Mouse (Mus musculus): Measurements from ENCODE around the gene Ddx49.

Gene Ddx49

DNA sequence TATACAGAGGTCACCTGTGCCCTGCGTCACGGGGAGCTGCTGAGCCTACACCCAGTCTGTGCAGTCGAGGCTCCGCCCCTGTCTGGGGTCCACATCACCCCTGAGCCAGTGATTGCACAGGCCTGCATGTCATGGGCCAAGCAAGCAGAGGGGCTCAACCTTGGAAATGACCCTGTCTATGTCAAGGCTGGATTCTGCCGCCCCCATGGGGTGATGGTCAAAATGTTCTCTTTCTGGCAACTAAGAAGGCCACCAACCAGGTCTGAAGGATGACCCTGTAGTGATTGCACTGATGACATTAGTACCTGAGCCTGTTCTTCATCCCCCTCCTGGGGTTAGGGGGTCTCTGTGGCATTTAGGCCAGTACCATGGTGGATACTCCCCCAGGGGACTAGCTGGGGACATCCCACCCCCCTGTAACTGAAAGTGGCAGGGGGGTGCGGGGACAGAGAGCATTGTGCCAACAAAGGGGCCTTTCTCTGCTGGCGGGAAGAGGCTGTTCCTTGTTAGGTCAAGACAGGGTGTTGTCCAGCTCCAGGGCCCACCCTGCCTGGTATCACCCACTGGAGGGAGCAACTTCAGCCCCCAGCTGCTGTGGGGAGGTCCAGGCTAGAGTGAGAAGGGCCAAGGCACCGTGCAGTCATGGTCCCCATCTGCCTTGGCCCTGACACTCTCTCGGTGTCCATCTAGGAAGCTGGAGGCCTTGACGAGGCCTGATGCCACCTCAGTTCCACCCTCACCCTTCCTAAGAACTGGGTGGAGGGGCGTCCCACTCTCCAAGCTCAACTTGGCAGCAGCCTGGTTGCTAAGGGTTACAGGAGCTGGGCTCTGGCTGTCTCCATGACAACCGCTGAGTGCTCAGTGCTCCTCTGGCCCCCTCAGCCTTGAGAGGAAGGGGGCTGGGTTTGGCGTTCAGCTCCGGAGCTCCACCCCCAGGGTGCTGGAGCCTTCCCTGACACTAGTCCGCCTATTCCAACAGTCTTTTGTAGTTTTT lies 14.5 kb upstream of the Ddx49 start:
- DNase-seq (ENCODE audit: low spot score), result peak; percentile 77

DNA sequence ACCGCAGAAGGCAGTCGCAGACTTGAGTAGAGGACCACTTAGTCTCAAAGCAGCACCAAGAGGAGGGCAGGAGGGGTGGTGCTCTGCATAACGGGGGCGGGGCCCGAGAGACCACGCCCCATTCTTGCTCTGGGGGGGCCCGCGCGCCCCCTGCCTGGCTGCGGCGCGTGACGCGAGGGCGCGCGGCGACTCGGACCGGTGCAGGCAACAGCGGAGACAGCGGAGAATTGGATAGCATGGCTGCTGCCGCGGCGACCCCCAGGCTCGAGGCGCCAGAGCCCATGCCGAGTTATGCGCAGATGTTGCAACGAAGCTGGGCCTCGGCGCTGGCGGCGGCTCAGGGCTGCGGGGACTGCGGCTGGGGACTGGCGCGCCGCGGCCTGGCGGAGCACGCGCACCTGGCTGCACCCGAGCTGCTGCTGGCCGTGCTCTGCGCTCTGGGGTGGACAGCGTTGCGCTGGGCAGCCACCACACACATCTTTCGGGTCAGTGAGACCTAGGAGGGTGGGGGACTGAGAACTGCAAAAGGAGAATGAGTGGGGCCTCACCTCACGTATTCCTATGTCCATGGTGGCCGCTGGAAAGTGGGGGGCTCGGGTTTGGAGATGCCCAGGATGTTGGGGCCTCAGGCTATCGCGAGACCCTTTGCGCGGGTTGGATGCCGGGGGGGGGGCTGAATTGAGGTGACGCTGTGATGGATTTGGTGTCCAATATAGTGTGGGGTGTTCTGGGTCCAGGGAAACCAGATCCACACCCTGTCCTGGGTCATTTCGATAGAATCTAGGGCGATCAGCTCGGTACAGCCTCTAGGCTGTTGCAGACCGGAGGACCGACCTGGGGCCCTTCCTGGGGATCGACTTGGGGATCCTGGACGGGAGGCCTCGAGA lies 13.6 kb upstream of the Ddx49 start, which contains the start of gene Cers1:
Gene Cers1 (plus strand): TSS at position 152 of the 887 bp plus-strand sequence.
- DNase-seq (ENCODE audit: low spot score), result peak; percentile 82

DNA sequence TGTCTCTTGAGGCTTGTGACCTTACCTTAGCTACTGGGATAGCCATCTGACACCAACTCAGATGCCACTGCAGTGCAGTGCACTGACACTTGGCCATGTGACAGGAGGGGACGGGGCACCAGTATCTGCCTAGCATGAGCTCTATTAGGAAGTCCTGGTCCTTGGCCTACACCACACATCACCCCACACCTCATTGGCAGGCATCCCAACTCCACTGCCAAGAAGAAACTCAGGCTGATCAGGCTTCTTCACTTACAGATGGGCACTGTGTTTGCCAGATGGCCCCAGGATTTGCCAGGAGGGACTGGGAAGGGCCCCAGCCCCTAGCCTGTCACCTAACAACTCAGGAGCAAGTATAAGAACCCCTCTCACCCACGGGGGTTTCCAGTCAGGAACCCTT lies 11.1 kb upstream of the Ddx49 start:
- DNase-seq (ENCODE audit: low spot score), result no peak

DNA sequence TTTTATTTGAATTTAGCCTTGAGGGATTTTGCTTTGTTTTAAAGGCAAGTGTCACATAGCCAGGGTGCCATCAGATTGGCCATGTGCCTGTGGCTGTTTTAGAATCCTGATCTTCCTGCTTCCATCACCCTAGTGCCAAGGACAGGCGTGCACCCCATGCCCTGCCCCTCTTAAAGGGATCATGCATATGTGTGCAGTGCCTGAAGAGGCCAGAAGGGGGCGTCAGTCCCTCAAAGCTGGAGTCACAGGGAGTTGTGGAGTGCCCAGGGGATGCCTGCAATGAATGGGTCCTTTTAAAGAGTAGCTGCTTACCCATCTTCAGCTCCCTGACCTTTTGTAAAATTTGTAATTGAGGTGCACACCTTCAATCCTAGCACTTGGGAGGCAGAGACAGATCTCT lies 7.0 kb upstream of the Ddx49 start:
- peak; percentile 67 for DNase-seq (ENCODE audit: low spot score)

DNA sequence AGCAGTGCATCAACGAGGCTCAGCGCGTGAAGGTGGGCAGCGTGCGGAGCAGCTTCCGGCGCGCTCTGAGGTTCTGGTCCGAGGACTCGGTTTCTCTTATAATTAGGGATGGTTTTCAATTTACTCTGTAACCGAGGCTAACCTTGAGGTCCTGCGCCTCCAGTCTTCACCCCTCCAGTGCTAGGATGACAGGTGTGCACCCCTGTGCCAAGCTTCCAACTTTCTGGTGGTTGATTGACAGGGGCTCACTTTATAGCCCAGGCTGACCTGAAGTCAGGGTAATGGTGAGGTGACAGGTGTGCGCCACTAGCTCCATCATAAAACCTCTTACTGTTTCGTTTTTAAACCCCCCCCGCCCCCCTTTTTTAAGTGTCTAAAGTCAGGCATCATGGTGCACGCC lies 612 bp upstream of the Ddx49 start:
- DNase-seq (ENCODE audit: low spot score), result no peak

DNA sequence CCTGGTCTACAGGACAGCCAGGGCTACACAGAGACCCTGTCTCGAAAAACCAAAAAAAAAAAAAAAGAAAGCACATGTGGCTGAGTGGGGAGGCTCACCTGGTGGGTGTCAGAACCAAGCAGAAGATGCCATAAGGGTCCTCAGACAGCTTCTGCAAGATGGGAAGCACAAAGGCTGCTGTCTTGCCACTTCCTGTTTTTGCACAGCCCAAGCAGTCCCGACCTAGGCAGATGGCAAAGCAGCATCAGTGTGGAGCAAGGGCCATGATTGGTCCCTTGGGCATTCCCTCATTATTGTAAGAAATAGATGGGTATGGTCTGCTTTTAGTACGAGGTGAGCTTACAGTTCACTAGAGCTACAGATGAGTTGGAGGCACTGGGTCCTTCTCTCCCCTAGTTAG lies 1.4 kb downstream of the Ddx49 start:
- no peak for DNase-seq (ENCODE audit: low spot score)

DNA sequence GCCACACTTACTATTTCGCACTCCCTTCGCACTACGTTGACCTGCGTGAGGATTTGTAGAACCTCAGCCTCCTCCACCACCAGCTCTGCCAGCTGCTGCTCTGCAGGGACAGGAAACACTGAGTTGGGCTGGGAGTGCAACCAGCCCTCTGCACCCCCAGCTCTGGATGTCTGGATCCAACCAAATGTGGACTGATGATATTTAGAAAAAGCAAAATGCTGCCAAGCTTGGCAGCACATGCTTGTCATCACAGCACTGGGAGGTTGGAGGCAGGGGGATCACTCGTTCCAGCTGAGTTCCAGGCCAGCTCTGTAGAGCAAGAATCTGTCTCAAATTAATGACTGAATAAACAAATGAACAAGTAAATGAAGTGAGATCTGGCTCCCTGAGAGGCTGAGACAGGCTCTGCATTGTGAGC lies 8.3 kb downstream of the Ddx49 start:
- DNase-seq (ENCODE audit: low spot score), result no peak

DNA sequence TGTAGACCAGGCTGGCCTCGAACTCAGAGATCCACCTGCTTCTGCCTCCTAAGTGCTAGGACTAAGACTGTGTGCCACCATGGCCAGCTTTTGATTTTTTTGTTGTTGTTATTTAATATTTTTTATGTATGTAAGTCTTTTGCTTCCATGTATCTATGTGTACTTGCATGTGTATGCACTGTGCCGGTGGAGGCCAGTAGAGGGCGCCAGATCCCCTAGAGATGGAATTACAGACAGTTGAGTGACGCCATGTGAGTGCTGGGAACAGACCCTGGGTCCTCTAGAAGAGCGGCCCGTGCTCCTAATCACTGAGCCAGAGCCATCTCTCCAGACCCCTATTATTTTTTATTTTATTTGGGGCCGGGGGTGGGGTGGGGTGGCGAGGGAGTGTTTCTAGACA lies 15.6 kb downstream of the Ddx49 start:
- DNase-seq (ENCODE audit: low spot score), result peak; percentile 61

DNA sequence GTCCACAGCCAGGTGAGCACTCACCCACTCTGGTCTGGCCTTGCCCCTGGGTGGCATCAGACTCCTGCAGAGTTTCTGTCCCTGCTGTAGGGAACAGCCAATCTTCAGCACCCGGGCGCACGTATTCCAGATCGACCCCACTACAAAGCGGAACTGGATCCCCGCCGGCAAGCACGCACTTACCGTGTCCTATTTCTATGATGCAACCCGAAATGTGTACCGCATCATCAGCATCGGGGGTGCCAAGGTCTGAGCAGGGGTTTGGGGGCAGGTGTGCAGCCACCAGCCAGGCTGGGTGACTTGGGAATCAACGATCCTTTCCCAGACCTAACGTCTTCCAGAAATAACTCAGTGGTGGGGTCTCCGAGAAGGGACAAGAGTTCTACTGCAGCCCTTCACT lies 17.0 kb downstream of the Ddx49 start:
- DNase-seq (ENCODE audit: low spot score), result no peak

DNA sequence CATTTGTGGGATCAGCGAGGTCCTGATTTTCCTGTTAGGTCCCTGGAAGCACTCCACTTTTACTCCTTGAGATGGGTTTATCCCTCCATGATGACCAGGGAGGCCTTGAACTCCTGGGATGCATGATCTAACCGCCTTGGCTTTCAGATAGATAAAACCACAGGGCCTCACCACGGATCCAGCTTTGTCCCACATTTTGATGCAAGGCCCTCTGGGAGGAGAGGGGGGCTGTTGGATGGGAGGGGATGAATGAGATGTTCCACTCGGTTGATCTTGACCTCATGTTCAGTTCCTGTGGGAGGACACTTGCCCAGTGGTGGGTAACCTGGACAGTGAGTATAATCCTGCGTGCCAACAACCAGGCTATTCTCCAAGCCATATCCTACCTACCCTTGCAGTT lies 17.9 kb downstream of the Ddx49 start:
- no peak for DNase-seq (ENCODE audit: low spot score)

DNA sequence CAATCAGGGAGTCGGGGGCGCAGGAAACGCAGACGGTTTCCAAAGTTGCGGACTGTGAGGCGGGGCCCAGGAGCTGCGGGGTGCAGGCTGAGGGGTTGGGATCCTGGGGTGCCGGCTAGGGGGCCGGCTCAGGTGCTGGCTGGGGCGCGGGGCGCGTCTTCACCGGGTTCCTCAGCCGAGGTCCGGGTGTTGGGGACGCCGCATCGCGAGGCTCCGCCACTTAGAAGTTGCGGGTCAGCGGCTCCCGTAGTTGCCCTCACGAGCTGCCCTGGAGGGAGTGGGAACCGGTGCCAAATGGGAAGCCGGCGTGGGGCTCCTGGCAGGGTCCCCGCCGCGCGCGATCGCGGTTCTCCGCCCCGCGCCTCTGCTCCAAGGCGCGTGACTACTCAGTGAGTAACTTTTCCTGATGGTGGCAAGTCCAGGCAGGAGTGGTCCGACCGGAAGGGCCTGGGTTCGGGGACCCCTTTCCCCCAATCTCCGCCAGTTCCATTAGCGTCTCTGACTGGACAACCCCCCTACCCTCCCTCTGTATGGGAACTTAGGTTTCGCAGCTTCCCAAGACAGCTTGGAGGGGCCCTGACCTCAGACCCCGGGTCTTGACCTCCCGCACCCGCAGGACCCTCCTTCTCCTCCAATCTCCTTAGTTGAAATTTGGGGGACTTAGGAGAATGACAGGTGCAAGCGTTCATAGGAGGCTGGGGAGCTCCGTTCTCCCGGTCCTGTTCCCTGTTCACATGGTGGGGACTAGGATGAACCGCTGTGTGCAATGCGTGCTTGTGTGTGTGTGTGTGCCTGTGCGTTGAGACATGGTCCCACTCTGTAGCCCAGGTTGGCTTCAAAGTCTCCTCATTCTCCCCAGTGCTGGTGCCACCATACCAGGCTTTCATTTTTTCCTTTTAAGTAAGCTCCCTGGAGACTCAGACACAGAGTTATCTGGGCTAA lies 18.9 kb downstream of the Ddx49 start:
- DNase-seq (ENCODE audit: low spot score), result peak; percentile 64

DNA sequence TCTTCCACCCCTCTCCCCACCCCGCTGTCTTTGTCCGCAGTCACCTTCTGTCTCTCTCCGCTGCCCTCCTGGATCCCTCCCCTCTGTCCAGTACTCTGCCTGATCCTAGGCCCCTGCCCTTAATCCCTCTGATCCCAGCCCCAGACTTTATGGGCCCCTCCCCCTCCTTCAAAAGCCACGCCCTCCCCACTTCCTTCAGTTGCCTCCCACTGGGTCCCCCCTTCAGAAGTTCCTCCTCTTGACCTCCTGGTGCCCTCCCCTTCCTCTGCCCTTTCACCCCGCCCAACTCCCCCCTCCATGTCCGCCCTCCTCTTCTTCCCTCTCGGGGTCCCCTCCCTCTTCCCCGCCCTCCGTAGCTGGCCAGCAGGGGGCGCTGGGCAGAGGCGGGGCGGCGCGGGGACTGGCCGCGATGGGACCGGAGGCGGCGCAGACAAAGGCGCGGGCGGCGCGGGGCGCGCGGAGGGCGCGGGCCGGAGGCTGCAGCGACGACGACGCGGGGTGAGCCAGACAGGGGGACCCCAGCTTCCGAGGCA lies 19.6 kb downstream of the Ddx49 start, which contains the start of gene Homer3:
Gene Homer3 (plus strand): TSS at position 225 of the 533 bp plus-strand sequence.
- DNase-seq (ENCODE audit: low spot score), result peak; percentile 95

DNA sequence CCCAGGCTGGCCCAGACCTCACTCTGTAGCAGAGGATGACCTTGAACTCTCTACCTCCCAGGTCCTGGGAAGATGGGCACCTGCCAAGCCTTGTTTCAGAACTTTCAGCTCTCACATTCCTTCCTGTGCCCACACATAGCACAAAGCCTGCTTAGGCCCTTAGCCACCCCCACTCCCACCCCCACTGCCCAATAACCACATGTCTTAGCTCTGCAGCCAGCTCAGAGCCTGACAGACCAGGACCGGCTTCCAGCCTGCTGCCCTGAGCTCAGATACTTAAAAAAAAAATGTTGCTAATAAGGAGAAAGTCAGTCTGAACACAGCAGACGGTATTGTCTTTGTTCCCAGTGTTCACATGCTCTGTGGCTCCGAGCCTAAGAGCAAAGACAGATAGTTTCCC lies 21.3 kb downstream of the Ddx49 start:
- peak; percentile 83 for DNase-seq (ENCODE audit: low spot score)

DNA sequence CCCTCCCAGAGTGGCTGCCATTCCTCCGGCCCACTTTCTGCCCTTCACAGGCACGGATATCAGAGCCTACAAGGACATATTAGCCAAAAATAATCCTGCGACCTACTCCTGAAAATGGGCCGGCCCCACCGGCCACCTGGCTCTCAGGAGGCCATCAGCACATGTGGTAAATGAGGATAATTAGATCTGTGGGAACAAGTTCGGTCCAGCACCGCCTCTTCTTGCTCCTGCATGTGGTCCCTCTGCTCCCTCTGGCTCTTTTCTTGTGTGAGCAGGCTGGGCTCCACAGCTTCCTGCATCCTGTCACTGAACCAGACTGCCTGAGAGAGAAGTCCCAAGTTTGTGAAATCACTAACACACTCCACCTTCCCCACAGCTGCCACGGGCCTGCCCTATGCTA lies 23.0 kb downstream of the Ddx49 start:
- DNase-seq (ENCODE audit: low spot score), result no peak

DNA sequence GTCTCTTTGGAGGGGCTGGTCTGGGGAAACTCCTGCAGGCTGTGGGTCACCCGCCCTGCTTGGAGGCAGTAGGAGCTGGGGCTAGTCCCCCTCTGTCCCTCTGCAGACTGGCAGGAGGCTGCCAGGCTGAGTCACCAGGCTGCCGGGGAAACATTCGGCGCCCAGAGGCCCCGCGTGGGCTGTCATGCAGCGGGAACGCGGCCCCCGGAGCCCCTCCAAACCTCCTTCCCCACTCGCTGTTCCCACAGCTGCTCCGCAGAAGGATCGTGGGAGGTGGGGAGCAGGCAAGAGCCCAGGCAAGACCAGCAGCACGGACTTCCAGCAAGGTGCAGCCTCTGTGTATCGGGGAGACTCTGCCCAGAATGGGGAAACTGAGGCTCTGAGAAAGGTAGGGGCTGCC lies 24.1 kb downstream of the Ddx49 start:
- no peak for DNase-seq (ENCODE audit: low spot score)

DNA sequence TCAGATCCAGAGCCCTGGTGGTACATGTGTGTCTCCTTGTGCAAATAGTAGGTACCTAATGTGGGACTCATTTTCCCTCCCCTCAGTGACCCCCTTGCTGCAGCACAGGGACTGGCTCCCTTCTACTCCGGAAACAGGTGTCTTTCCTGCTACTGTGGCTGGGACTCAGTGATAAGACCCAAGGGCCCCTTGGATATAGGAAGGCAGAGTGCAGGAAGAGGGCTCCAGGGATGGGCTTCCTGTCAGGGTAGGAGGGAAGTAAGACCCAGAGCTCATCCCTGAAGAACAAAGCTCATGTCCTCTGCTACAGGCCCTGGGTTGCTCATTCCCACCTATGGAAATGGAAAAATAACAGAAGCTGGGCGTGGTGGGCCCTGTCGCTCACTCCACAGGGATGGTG lies 25.8 kb downstream of the Ddx49 start:
- no peak for DNase-seq (ENCODE audit: low spot score)

DNA sequence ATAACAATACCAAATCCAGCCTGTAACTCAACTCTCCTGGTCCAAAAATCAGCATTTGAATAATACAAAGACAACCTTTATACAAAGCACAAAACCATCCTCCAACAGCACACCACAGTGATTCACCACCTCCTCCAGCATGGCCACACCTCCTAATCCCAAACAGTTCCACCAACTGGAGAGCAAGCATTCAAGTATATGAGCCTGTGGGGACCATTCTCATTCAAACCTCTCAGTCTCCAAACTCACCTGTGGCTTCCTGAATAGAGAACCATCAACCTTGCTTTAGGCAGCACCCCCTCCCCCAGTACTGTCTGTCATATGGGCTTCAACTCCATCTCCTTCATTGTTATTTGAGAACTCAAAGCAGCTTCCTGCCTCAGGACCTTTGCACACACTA lies 27.9 kb downstream of the Ddx49 start:
- no peak for DNase-seq (ENCODE audit: low spot score)

DNA sequence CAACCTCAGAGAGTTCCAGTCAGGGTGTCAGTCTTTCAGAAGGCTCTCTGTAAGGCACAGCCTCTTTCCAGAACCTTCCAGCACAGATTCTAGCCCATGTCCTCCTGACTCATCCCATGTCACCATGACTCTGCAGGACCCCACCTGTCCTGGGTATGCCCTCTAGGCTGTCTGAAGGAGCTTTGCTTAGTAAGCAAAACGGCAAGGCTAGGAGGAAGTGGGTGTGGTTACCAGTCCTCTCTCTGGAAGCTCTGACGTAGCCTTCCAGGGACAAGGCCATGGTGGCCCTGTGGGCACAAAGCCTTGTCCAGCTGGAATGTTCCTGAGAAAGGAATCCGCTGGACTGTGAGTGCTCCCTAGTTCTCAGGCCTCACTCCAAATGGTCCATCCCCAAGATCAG lies 29.3 kb downstream of the Ddx49 start:
- no peak for DNase-seq (ENCODE audit: low spot score)

DNA sequence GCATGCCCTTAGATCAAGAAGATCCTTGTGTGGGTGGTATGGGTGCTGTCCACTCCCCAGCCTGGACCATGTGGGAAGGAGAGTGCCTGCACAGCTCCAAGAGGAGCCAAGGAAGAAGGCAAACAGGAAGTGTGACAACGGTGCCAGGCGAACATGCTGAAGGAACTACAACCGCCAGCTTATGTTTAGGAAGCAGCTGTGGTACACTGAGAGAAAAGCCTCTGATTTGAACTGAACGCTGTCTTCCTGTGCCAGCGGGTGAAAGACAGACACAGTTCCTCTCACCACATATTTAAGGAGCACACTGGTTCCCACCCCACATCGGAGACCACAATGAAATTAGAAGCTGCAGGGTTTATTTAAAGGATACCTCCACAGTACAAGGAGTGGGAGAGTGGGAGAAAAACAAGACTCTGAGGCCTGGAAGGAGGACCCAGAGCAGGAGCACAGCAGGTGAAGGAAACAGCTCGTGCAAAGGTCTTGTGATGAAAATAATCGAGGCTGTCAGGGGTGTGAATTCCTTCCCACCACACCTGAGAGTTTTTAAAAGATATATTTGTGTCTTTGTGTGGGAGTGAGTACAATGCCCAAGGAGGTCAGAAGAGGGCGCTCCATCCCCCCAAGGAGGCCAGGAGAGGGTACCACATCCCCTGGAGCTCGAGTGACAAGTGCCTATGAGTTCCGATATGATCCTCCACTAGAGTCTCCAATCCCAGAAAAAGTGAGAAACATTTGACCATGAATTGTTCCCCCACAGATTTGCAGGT lies 33.3 kb downstream of the Ddx49 start:
- DNase-seq (ENCODE audit: low spot score), result peak; percentile 67

DNA sequence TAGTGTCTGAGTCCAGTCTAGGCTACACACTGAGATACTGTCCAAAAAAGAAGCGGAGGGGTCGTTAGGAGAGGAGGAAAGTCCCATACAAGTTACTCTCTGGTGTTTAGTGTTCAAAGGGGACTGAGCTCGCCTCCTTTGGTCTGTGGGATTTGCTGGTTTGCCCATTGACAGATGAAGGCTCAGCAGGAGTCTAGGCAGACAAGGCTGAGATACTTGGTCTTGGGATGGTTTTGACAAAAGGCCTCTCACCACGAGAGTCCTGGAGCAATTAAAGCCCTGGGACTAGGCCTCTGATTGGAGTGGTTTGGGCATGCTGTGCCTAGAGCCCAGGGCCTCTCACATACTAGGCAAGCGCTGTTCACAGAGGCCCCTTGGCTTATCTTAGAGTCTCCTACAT lies 34.0 kb downstream of the Ddx49 start:
- DNase-seq (ENCODE audit: low spot score), result no peak

DNA sequence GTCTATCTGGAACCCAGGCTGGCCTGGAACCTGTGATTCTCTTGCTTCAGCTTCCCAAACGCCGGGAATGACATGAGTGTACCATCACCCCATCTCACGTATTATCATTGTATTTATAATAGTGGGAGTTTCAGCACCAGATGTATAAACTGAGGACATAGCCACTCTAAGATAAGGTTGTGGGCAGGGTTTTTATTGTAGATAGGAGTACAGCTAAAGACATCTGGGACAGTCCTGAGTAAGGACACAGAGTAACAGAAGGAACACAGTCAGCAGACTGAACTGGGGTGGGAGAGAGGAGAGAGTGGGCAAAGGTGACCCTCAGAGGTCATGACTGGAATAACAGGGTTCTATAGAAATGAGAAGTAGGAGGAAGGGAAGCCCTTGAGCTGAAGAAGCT lies 34.6 kb downstream of the Ddx49 start:
- no peak for DNase-seq (ENCODE audit: low spot score)
